Mouse (Mus musculus) lung, postnatal 14 days (tissue): ENCODE measurements around the gene Meioc.
A peak's percentile ranks its signal among the peaks of the same experiment; 100 is the strongest.

Experiments
- DNase-seq: peaks from one replicate; pipeline ENCODE4 v3.0.0; 2021

Meioc gene

DNA sequence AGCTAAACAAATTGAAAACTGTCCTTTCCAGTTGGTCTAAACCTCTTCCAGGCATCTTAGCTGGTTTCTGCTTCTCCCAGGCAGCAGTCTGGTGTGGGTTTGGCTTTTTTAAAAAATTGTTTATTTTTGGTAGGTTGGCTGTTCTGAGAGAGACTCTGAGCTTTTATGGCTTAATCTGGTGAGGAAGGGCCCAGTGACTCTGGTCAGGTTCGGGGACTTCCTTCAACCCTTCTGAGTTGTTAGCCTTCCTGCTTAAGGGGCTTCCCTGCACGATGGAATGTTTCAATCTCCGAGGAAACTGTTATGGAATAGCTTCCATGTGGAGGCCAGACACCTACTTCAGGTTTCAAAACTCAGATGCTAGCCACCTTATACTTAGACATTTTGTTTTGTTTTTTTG is at the start of gene Meioc:
TSS of gene Meioc (plus strand) at position 301 of the 400 bp plus-strand sequence.
- DNase-seq, result no peak

- no peak for DNase-seq
These were observed 44.1 kb upstream of the Meioc start for GRCm38 (mm10) chr11:102619449-102619848.

DNA sequence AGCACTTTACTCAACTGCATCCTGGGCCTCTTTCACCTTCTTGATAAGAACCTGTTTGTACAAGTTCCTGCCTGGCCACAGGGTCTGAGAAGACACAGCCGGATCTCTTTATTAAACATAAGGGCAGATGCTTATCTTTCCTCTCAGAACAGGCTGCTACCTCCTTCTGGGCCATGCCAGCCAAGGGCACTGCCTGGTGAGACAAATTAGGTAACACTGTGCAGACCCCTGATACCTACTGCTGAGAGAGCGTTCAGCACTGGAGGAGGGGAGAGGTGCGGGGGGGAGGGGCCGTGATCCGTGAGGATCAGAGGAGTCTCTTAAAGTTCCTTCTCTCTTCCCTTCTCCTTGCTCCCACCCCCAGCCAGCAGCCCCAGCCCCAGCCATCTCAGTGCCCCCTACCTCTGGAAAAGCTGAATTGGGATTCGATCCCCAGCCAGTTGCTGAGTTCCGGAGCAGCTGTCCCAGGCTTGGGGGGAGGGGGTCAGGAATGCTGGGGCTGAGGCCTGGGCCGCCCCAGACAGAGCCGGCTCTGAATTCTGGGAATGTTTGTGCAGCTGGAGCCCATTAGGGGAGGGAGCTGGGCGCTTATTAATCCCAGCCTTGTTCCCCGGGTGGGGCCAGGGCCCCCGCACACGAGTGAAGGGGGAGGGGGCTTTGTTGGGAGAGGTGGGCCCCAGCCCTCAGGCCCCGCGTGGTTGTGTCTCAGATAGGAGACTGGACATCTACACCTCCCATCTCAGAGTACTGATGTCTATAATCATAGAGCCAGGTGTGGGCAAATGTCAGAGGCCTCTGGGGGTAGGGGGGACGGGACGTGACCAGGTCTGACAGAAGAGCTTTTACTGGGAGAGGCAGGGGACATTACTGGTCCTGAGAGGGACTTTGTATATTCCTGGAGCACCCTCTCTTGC is 39.4 kb upstream of the Meioc start:
- peak; percentile 48 for DNase-seq

- DNase-seq, result no peak
These were observed 38.6 kb upstream of the Meioc start for GRCm38 (mm10) chr11:102624888-102625407.

GRCm38 (mm10) chr11:102627171-102627931 is 36.2 kb upstream of the Meioc start:
- no peak for DNase-seq

DNA sequence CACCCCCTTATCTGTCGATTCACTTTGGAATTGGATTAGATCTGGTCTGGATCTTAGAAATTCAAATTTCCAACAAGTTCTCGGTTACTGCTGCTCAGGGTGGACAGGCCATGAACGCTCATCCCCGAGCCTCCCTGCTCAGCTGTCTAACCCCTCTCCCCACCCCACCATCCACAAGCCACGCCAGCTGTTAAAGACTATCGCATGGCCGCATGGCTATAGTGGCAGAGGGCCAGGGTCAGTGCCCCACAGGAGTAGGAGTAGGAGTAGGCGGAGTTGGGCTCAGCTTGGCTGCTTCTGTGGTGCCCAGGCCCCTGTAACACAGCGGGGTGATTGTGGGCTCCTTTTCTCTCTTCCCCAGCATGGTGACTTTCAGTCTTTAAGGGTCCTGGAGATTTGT is 35.0 kb upstream of the Meioc start:
- DNase-seq, result no peak

DNA sequence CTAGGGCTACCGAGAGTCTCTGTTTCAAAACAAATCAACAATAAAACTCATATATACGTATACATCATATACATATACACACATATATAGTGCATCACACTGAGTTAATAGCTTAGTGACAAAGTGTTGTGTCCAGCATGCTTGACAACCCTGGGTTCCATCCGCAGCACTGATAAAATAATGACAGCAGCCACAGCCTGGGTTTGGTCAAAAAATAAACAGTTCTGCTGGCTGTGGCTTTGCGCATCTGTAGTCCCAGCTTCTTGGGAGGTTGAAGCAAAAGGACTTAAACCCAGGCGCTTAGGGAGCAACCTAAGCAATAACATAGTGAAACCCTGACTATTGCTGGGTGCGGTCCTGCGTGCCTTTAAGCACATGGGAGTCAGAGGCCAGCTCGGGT is 34.1 kb upstream of the Meioc start:
- no peak for DNase-seq

DNA sequence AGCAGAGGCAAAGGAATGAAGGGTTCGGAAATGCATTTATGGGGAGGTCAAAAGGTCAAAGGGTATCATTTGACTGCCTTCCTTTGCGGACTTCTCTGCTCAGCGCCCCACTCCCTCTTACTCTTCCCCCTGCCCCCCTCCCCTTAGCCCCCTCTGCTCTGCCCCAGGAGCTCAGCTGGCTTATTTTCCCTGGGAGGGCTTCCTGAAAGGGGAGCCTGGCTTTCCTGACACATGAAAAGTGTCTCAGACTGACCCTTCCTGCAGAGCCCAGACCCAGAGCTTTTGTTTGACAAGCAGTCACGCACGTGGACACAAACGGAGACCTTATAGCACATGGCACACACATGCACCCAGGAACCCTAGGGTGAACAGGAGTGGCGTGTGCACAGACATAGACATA is 32.8 kb upstream of the Meioc start:
- DNase-seq, result no peak

DNA sequence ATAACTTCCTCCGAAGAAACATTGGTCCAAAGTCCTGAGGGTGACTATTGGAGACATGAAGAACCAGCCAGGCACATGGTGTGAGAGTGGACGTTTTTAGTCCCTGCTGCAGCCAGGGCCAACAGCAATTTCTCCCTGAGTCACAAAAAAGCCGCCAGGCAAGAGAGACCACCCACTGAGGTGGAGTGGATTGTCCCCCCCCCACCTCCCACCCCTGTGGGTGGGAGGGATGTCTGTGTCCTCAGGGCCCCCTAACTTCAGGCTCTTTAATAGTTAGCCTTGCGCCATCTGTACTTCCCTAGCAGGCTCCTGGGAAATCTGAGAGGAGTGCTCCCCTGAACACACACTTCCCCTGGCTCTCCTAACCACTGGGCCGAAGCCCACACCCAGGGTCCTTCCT is 32.3 kb upstream of the Meioc start:
- no peak for DNase-seq

GRCm38 (mm10) chr11:102632725-102633124 is 30.8 kb upstream of the Meioc start:
- no peak for DNase-seq

DNA sequence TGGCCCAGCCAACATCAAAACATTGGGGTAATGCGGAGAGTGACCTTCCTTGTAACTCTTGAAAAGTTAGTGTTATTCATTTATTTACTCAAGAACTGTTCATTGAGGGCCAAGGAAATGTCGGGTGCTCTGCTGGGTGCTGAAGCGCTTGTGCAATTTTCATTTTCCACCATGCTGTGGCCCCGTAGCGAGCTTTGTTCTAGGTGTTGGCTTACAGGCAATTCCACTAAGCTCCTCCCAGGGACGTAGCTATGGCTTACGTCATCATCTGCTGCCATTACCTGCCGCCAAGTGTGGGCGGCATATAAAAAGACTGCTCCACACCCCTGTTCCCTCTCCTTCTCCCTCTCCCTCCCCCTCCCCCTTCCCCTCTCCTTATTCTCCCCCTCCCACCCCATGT is 30.1 kb upstream of the Meioc start:
- no peak for DNase-seq

- DNase-seq, result peak; percentile 28
These were observed 26.6 kb upstream of the Meioc start for GRCm38 (mm10) chr11:102636887-102637286.

- peak; percentile 60 for DNase-seq
These were observed 19.6 kb upstream of the Meioc start for GRCm38 (mm10) chr11:102643891-102644382.

GRCm38 (mm10) chr11:102646226-102646625 is 17.3 kb upstream of the Meioc start:
- DNase-seq, result no peak

DNA sequence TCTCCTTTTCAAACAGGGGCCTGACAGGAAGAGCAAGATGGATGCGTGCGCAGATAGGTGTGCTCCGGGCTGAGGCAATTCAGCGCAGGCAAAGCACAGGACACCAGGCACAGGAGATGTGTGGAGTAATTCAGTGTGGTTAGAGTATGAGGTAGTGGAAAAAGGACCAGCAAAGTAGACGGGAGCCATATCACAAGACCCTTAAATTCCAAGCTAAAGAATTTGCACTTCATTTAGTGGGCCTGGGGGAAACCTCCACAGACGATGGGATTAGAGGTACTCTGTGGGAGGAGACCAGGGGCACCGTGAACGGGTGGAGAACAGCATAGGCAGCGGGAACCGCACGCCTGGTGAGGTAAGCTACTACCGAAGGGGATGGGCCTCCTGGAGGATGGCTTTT is 15.6 kb upstream of the Meioc start:
- no peak for DNase-seq

DNA sequence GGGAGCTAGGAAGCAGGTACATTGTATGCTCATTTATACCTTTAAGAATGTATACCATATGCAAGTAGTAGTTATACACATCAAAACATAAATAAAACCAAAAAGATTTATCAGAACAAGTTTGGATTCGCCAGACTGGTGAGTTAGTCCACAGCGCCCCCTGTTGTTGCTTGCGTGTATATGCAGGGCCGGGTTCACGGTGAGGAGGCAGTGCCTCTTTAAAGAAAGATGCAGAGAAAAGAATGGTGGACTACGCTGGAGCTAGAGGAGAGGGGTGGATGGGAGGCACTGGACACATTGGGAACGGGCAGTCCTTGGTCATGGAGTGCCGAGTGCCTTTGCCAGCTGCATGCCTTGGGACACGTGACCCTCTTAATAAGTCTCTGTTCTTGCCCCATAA is 12.1 kb upstream of the Meioc start:
- peak; percentile 83 for DNase-seq

DNA sequence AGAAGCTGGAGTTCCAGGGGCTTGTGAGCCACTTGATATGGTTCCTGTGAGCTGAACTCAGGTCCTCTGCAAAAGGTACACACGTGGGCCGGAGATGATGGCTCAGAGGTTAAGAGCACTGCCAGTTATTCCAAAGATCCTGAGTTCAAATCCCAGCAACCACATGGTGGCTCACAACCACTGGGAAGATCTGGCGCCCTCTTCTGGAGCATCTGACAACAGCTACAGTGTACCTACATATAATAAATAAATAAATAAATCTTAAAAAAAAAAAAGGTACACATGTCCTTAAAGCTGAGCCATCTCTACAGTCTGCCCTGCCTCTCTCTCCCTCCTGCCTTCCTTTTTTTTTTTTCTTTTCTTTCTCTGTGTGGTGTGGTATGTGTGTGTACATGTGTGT is 10.7 kb upstream of the Meioc start:
- DNase-seq, result no peak

DNA sequence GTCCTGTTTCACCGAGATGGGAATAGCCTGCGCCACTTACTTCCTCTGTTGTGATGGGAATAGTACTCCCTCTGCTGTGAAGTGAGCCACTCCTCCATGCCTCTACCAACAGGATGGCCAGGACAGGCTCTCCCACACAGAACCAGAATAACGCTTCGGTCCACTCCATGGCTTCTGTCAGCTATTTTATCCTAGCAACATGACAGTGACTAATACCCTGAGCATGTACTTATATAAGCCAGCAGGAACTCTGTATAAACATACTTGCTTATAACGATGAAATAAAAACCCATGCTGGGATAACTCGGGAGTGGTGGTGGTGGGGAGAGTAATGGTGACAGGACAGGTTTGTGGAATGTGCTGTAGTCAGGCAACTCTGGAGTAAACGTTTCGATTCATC is 7.6 kb upstream of the Meioc start:
- no peak for DNase-seq

GRCm38 (mm10) chr11:102656326-102656926 is 7.1 kb upstream of the Meioc start:
- DNase-seq, result no peak

GRCm38 (mm10) chr11:102656931-102657330 is 6.6 kb upstream of the Meioc start:
- no peak for DNase-seq

DNA sequence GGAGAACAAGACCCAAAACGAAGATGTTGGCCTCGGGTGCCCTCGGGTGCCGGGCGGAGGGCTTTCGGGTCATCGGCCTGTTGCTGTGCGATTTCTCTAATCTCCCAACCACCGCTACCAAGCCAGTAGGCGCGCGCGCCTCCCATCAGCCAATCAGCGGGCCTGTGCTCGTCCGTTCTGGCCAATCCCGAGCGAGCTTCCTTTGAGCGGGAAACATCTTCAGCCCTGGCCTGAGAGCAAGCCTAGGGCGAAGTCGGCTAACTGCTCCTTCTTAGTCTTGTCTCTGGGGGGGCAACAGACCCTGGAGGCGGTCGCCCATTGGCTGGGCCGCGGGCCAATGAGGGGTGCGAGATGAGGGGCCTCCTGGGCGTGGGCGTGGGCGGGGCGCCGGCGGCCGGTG is 1.6 kb downstream of the Meioc start:
- DNase-seq, result no peak

- no peak for DNase-seq
These were observed 2.3 kb downstream of the Meioc start for GRCm38 (mm10) chr11:102665637-102666435.
